ENCODE assay signal across 27 mouse cellular contexts in the genomic region with DNA sequence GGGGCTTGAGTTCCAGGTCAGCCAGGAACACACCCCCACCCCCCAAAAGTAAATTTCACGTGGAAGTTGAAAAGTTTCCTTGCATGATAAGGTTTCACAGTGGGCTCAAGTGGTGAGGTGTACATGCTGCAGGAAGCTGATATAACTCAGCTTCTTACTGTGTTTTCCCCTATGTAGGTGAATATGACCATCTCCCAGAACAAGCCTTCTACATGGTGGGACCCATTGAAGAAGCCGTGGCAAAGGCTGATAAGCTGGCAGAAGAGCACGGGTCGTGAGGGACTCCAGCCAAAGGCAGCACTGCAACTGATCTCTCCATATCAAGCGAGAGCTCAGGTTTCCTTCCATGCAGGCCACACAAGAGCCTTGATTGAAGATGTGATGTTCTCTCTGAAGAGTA. TPM values are rescaled to one million over a fixed set of nuclear protein-coding genes. Genes with fewer than 3 reads are reported as not detected.
DNase-seq lines count a peak whose midpoint lies in the region; ATAC-seq and TF ChIP-seq lines count a peak whose summit lies in the region.
"Had no signal": no experiment of that assay in that cellular context is flagged by ENCODE, and none has a peak within 500 bp of the region (broad histone marks: within the 10 kb centered on the region; RNA-seq: fewer than 3 reads in every experiment).

No protein-coding gene starts in this region.

- no peak for DNase-seq in heart, adult 9 months (ENCODE audit: low spot score in 2 of 2)
- no peak for DNase-seq in liver, postnatal 0 days
- DNase-seq in induced T-regulatory cell, adult 2 months (ENCODE audit: low read depth), result peak; percentile 12
- DNase-seq in lung, postnatal 36 days, result no peak
- DNase-seq: adrenal gland, postnatal 25 days; cerebellum, adult 11-12 months; cerebellum, postnatal 10 days; kidney, adult 11 months; kidney, postnatal 25 days; layer of hippocampus, postnatal 36 days; left cerebral cortex, postnatal 4 days; lung, embryonic 14.5 days; lung, postnatal 14 days; right cerebral cortex, adult 18-20 months; right cerebral cortex, postnatal 4 days; thymus, postnatal 4 days had no signal

- no peak overlapping the region for H3K9ac ChIP-seq in heart, embryonic 11.5 days (ENCODE audit: low read depth, low read length)
- no peak overlapping the region for H3K9ac ChIP-seq in liver, embryonic 12.5 days
- H3K9ac ChIP-seq in liver, postnatal 0 days (replicated peaks), result no peak overlapping the region
- H3K9ac ChIP-seq: heart, embryonic 15.5 days; hindbrain, embryonic 12.5 days; kidney, embryonic 15.5 days; lung, embryonic 14.5 days; neural tube, embryonic 12.5 days had no signal

- H3ac ChIP-seq in myocyte (ENCODE audit: control insufficient read depth, insufficient read length), result no peak overlapping the region

- 30% methylated on average over 5 of the region's 5 CpGs for WGBS in heart, embryonic 11.5 days (ENCODE audit: insufficient replicate concordance)
- WGBS in liver, embryonic 12.5 days (ENCODE audit: insufficient replicate concordance), result 21% methylated on average over 5 of the region's 5 CpGs
- 36% methylated on average over 5 of the region's 5 CpGs for WGBS in liver, postnatal 0 days (ENCODE audit: insufficient replicate concordance)

- no peak for TF ChIP-seq EP300 in liver, postnatal 0 days (IDR thresholded peaks at IDR 0.05; ENCODE audit: low read depth)

- no peak for TF ChIP-seq POLR2A in myocyte (IDR thresholded peaks at IDR 0.05; ENCODE audit: insufficient read length, low read depth)

- no peak overlapping the region for H3K4me3 ChIP-seq in heart, embryonic 11.5 days (ENCODE audit: low read depth, low read length)
- H3K4me3 ChIP-seq in liver, embryonic 12.5 days, result no peak overlapping the region
- no peak overlapping the region for H3K4me3 ChIP-seq in liver, postnatal 0 days (ENCODE audit: low read depth, low read length)
- no peak overlapping the region for H3K4me3 ChIP-seq in myocyte
- H3K4me3 ChIP-seq: heart, embryonic 15.5 days; hindbrain, embryonic 12.5 days; neural tube, embryonic 12.5 days had no signal

- peaks cover 25% of the 10 kb centered on the region for H3K79me2 ChIP-seq in myocyte (ENCODE audit: control insufficient read depth, insufficient read depth)

- peaks cover 44% of the 10 kb centered on the region for H3K36me3 ChIP-seq in heart, embryonic 11.5 days (ENCODE audit: control insufficient read depth, insufficient read depth, low read length)
- peaks cover 58% of the 10 kb centered on the region for H3K36me3 ChIP-seq in liver, embryonic 12.5 days
- peaks cover 51% of the 10 kb centered on the region for H3K36me3 ChIP-seq in liver, postnatal 0 days (replicated peaks; ENCODE audit: insufficient read depth, low read length)
- peaks cover 56% of the 10 kb centered on the region for H3K36me3 ChIP-seq in myocyte (ENCODE audit: control insufficient read depth, insufficient read depth)

- peak overlapping the region; percentile 16; the same call in 1 of the 2 replicates for H3K27ac ChIP-seq in heart, embryonic 11.5 days (ENCODE audit: low read depth, low read length)
- H3K27ac ChIP-seq in liver, embryonic 12.5 days, result peak overlapping the region; percentile 59
- no peak overlapping the region for H3K27ac ChIP-seq in liver, postnatal 0 days (ENCODE audit: low read depth)
- H3K27ac ChIP-seq: hindbrain, embryonic 12.5 days; hindbrain, postnatal 0 days; midbrain, embryonic 10.5 days; neural tube, embryonic 12.5 days had no signal

- H3K4me1 ChIP-seq in heart, embryonic 11.5 days (ENCODE audit: control insufficient read depth, insufficient read depth, low read length), result peaks cover 30% of the 10 kb centered on the region
- H3K4me1 ChIP-seq in liver, embryonic 12.5 days, result peaks cover 85% of the 10 kb centered on the region
- peaks cover 32% of the 10 kb centered on the region for H3K4me1 ChIP-seq in liver, postnatal 0 days (ENCODE audit: insufficient read depth)

- H3K9me3 ChIP-seq in heart, embryonic 11.5 days (replicated peaks; ENCODE audit: control insufficient read depth, low read length), result no peaks in the 10 kb centered on the region
- H3K9me3 ChIP-seq in liver, embryonic 12.5 days (replicated peaks), result no peaks in the 10 kb centered on the region
- H3K9me3 ChIP-seq in liver, postnatal 0 days (ENCODE audit: low read length), result no peaks in the 10 kb centered on the region
- H3K9me3 ChIP-seq: heart, embryonic 15.5 days; hindbrain, embryonic 12.5 days; kidney, embryonic 15.5 days; midbrain, embryonic 10.5 days; neural tube, embryonic 12.5 days had no signal

- no peak for ATAC-seq in heart, embryonic 11.5 days (replicated peaks; ENCODE audit: insufficient number of reproducible peaks, low FRiP score, low TSS enrichment)
- ATAC-seq in liver, embryonic 12.5 days, result no peak
- no peak for ATAC-seq in liver, postnatal 0 days
- ATAC-seq: forebrain, embryonic 16.5 days; hindbrain, postnatal 0 days; midbrain, embryonic 16.5 days had no signal

- H3K27me3 ChIP-seq in heart, embryonic 11.5 days (ENCODE audit: control insufficient read depth, insufficient read depth, low read length), result no peaks in the 10 kb centered on the region
- no peaks in the 10 kb centered on the region for H3K27me3 ChIP-seq in liver, embryonic 12.5 days (replicated peaks)
- no peaks in the 10 kb centered on the region for H3K27me3 ChIP-seq in liver, postnatal 0 days (ENCODE audit: insufficient read depth, low read length)
- H3K27me3 ChIP-seq in myocyte (ENCODE audit: control insufficient read depth, insufficient read depth, insufficient read length), result no peaks in the 10 kb centered on the region
- H3K27me3 ChIP-seq: heart, embryonic 15.5 days; hindbrain, embryonic 12.5 days; kidney, embryonic 15.5 days; neural tube, embryonic 12.5 days had no signal

- no peak for TF ChIP-seq CTCF in liver, postnatal 0 days (IDR thresholded peaks at IDR 0.05; ENCODE audit: low read depth)

- H3K4me2 ChIP-seq in heart, embryonic 11.5 days, result no peak overlapping the region
- peak overlapping the region; percentile 93 for H3K4me2 ChIP-seq in liver, embryonic 12.5 days
- H3K4me2 ChIP-seq in liver, postnatal 0 days (ENCODE audit: low read depth, low read length), result no peak overlapping the region
- no peak overlapping the region for H3K4me2 ChIP-seq in myocyte (ENCODE audit: low read depth)
- H3K4me2 ChIP-seq: hindbrain, embryonic 12.5 days; neural tube, embryonic 12.5 days had no signal

TF ChIP-seq in myocyte, 11 proteins besides CTCF, POLR2A, EP300 and RAD21:
- TF ChIP-seq TCF3 (IDR thresholded peaks at IDR 0.05; ENCODE audit: insufficient read length, low read depth), result no peak
- TF ChIP-seq SRF (IDR thresholded peaks at IDR 0.05; ENCODE audit: control insufficient read depth, insufficient read length, low read depth), result no peak
- TF ChIP-seq REST (IDR thresholded peaks at IDR 0.05; ENCODE audit: insufficient read depth, insufficient read length), result no peak
- TF ChIP-seq E2F4 (IDR thresholded peaks at IDR 0.05; ENCODE audit: insufficient read depth), result no peak
- TF ChIP-seq POLR2AphosphoS2 (IDR thresholded peaks at IDR 0.05; ENCODE audit: insufficient read length, low read depth), result peak; percentile 49
- TF ChIP-seq MAX (IDR thresholded peaks at IDR 0.05; ENCODE audit: low read depth), result no peak
TF ChIP-seq in myocyte: peak in this region for 1.

RNA-seq across cellular contexts. Expression of gene Baz2a, which starts 1.5 kb away (rescaled TPM):
- polyA plus RNA-seq in heart, embryonic 11.5 days (2014; fragmentation: Nextera tagmentation; extraction: Ambion mirVana), result 10.9 and 21.7 TPM in 2 replicates
- polyA plus RNA-seq in liver, embryonic 12.5 days (2016; fragmentation: Nextera tagmentation; extraction: Ambion mirVana), result 8.0 and 8.6 TPM in 2 replicates
- 4.3 and 5.4 TPM in 2 replicates for polyA plus RNA-seq in liver, postnatal 0 days (2015; fragmentation: Nextera tagmentation; extraction: Ambion mirVana)
- polyA plus RNA-seq in myocyte (2012; fragmentation: generic; extraction: Trizol), result 12.7 TPM

RNA-seq across cellular contexts. Expression of gene Atp5b, which starts 6.8 kb away (rescaled TPM):
- 4,523 and 4,948 TPM in 2 replicates for polyA plus RNA-seq in heart, embryonic 11.5 days (2014; fragmentation: Nextera tagmentation; extraction: Ambion mirVana)
- 2,130 and 2,180 TPM in 2 replicates for polyA plus RNA-seq in liver, embryonic 12.5 days (2016; fragmentation: Nextera tagmentation; extraction: Ambion mirVana)
- 1,808 and 1,865 TPM in 2 replicates for polyA plus RNA-seq in liver, postnatal 0 days (2015; fragmentation: Nextera tagmentation; extraction: Ambion mirVana)
- polyA plus RNA-seq in myocyte (2012; fragmentation: generic; extraction: Trizol), result 3,270 TPM

RNA-seq across cellular contexts. Expression of gene Ptges3, which starts 31.1 kb away (rescaled TPM):
- 354 and 377 TPM in 2 replicates for polyA plus RNA-seq in heart, embryonic 11.5 days (2014; fragmentation: Nextera tagmentation; extraction: Ambion mirVana)
- polyA plus RNA-seq in liver, embryonic 12.5 days (2016; fragmentation: Nextera tagmentation; extraction: Ambion mirVana), result 406 and 407 TPM in 2 replicates
- polyA plus RNA-seq in liver, postnatal 0 days (2015; fragmentation: Nextera tagmentation; extraction: Ambion mirVana), result 193 and 194 TPM in 2 replicates
- polyA plus RNA-seq in myocyte (2012; fragmentation: generic; extraction: Trizol), result 84.3 TPM

RNA-seq across cellular contexts. Expression of gene Naca, which starts 54.5 kb away (rescaled TPM):
- 678 and 713 TPM in 2 replicates for polyA plus RNA-seq in heart, embryonic 11.5 days (2014; fragmentation: Nextera tagmentation; extraction: Ambion mirVana)
- 666 and 682 TPM in 2 replicates for polyA plus RNA-seq in liver, embryonic 12.5 days (2016; fragmentation: Nextera tagmentation; extraction: Ambion mirVana)
- 384 and 394 TPM in 2 replicates for polyA plus RNA-seq in liver, postnatal 0 days (2015; fragmentation: Nextera tagmentation; extraction: Ambion mirVana)
- 870 TPM for polyA plus RNA-seq in myocyte (2012; fragmentation: generic; extraction: Trizol)
